Mouse (Mus musculus) skeletal muscle tissue, adult 2 months (tissue): ENCODE results near the gene Mto1.
"Not testable (repeated sequence)": the region's sequence is repeated elsewhere in the genome, so short reads cannot be mapped to it uniquely, and the experiment has no call there.

Experiments
- DNase-seq: peaks from one replicate; pipeline ENCODE4 v3.0.0-alpha.2; 2012; ENCODE audit warnings: low read depth, low spot score

Gene Mto1

DNA sequence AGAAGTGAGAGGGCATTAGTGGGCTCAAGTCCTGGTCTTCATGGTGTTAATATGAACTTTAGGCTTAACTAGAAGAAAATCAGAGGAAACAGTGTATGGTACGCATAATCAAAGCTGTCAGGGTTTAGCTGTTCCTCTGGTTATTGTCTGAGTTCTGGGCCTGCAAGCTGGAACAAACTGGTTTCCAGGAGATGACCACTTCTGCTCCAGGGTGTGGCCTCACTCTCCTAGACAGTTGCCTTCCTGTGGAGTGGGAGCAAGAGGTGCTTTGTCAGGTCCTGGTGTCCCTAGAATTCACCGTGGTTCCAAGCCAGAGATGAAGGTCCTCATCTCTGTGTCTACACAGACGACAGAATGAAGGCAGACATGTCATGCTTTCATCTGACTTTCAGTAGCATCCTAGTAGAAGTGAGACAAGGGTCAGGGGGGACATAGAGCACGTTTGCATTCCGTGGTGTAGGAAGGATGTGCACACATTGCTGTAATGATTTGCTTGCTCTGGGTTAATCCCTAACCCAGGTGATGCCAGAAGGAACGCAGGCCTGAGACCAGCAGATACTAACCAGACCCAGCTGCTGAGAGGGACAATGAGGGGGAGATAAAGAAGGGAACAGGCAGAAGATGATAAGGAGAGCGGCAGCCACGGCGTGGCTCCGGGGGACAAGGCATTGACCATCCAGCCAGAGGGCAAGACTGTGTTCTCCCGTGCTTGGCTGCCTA lies 58.2 kb downstream of the Mto1 start:
- no peak for DNase-seq

DNA sequence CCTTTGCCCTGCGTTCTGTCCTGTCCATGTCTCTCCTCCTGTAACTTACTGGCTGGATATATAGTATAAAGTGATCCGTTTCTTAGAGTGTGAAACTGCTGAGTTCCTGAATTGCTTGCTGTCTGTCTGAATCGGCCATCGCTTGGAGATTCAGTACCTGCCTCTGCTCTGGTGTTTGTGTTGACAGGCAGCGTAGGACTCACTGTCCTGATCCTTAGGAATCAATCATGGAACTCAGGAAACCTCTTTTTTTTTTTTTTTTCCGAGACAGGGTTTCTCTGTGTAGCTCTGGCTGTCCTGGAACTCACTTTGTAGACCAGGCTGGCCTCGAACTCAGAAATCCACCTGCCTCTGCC lies 58.7 kb downstream of the Mto1 start:
- no peak for DNase-seq

GRCm38 (mm10) chr9:78508106-78508786 lies 60.2 kb downstream of the Mto1 start:
- no peak for DNase-seq

DNA sequence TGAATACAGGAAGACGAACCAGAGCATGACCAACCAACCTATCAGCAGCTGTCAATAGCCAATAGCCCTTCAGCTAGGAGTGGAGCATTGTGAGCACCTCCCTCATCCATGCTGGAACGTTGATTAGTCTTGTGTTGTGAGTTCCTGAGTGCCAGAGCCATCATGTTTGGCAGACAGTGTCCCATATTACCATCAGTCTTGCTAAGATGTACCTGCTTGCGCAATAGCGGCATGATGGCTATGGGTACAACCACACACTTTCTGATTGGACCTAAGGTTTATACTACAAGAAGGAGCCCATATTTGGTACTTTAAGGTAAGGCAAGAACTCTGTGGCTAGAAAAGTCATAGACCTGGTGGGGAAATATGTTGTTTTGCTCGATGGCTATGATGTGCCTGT lies 63.7 kb downstream of the Mto1 start:
- no peak for DNase-seq

GRCm38 (mm10) chr9:78513776-78514500 lies 65.9 kb downstream of the Mto1 start:
- DNase-seq: peak; percentile 48

DNA sequence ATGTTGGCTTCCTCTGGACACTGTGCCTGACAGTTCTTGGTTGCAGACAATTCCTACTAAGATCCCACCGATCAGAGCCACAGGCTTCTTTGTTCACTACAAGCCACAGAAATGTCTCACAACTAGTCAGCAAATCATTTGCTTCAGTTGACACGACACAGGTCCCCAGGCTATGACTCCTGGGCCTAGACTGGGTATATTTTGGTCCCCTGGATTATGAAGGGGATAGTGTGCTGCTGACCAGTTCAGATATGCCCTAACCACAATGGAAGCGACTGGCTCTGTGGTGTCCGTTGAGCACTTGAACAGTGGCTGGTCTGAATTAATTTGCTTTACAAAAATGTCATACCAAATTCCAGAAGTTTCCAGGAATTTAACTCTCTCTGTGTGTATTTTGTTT lies 66.7 kb downstream of the Mto1 start:
- no peak for DNase-seq

DNA sequence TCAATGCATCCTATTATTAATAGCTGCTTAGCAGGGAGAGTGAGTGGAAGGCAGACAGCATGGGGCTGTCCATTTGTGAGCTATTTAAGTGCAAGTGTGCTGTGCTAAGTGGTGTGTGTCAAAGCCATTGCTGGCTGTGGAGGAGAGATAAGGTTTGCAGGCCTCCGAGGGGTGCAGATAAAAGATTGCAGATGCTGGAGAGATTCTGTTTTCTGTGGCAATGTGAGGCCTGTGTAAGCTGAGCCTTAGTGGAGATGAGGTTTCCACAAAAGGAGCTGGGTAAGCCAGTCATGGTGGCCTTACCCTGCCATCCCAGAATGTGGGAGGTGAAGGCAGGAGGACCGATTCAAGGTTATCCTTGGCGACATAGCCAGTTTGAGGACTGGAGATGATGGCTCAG lies 68.1 kb downstream of the Mto1 start:
- no peak for DNase-seq

DNA sequence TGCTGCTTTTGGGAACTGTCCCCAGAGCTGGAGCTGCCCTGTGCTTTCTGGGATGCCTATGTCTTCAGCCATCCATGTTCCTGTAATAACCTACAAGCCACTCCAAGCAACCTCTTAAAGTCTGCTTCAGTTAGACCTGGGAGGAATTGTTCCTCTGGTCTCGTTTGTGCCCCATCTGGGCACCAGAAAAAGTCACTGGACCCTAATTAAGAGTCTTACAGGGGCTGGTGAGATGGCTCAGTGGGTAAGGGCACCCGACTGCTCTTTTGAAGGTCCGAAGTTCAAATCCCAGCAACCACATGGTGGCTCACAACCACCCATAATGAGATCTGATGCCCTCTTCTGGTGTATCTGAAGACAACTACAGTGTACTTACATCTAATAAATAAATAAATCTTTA lies 69.2 kb downstream of the Mto1 start:
- not testable (repeated sequence) for DNase-seq

DNA sequence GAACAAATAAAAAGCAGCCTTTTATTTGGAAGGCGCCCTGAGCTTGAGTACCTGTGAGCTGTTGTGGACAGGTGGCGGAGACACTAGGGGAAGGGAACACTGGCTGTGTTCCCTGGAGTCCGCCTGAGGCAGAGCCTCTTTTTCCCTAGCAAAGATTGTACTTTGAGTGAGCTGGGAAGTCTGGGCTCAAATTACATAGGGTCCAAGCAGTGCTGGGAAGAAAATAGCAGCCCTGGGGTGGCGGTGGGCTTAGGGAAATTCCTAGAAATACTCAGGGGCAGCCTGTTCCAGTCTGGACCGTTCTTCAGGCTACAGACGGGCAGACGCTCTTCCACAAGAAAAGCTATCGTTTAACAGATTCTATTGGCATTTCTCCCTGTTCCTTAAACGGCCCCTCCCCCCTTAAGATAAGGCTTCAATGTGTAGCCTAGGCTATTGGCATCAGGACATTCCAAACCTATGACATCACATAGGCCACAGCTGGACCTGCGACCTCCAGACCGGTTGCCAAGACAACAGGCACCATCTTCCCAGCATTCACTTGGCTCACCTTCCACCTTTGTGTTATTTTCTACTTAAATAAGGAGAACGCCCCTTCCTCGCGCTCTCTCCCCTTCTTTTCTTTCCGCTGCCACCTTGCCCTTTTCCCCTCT lies 72.2 kb downstream of the Mto1 start:
- no peak for DNase-seq

DNA sequence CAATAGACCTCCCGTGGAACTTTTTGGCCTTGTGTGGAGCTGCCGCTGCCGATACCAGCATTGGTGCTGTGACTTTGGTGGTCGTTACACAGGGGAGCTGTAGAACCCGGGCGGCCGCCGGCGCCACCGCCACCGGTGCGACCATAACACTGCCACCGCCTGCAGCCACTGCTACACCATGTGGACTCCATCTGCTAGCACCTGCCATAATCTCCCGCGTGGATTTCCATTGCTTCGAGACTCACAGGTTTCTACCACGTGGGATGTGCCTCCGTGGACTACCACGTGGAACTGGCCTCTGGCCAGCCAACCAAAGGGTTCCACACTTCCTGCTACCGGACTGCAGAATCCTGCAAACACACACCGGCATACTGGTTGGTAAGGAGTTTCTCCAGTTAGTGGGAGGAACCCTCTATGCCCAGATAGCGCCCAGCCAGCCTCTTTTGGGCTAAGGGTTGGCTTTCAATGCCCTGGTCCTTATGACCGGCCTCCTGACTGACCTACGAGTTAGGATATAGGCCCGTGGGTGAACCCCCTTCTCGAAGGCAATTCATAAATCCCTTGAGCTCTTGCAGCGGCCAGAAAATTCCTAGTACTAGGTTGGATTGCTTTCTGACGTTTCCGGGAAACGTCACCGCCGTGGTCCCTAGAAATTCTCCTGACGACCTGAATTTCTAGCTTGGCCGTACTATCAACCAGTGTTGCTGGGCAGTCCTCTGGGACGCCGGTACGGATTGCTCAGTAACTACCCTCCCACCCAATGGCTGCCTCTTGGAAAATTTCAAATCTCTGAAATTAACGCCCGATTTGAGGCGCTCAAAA lies 73.0 kb downstream of the Mto1 start:
- no peak for DNase-seq

DNA sequence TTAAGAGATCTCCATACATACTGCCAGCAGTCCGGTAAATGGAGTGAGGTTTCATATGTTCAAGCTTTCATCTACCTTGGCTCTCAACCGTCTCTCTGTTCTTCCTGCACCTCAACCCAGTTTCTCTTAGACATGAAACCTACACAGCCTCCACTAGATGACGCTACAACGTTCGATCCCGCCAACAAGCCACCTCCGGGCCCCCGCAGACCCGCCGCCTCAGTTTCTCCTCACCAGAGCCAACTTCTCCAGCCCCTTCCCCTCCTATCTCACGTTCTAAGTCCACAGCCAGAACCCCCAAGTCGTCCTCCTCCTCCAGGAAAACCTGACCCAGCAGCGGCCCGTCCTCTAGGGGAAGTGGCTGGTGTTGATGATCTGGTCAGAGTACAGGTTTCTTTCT lies 73.7 kb downstream of the Mto1 start:
- no peak for DNase-seq
